Mouse (Mus musculus): ENCODE results near the gene Crot.

Gene Crot

GRCm38 (mm10) chr5:8999108-8999507 lies 2.0 kb upstream of the Crot start:
- intact Hi-C loops (cut with DNase I): loop anchor here (5.0 kb wide), 1 partner anchor 113 kb away; no protein-coding TSS in a partner anchor

GRCm38 (mm10) chr5:8997513-8997895 lies 380 bp upstream of the Crot start:
- intact Hi-C loops (cut with DNase I): loop anchor here (5.0 kb wide), 1 partner anchor 115 kb away; no protein-coding TSS in a partner anchor

- intact Hi-C loops (cut with DNase I): loop anchor here (5.0 kb wide), 1 partner anchor 116 kb away; no protein-coding TSS in a partner anchor
Measured at GRCm38 (mm10) chr5:8995966-8996685, 998 bp downstream of the Crot start.

- intact Hi-C loops (cut with DNase I): no loop called here
Measured at GRCm38 (mm10) chr5:8991626-8992025, 5.5 kb downstream of the Crot start.

GRCm38 (mm10) chr5:8990526-8990925 lies 6.6 kb downstream of the Crot start:
- intact Hi-C loops (cut with DNase I): no loop called here

GRCm38 (mm10) chr5:8987925-8988324 lies 9.2 kb downstream of the Crot start:
- intact Hi-C loops (cut with DNase I): no loop called here

GRCm38 (mm10) chr5:8985470-8985869 lies 11.7 kb downstream of the Crot start:
- intact Hi-C loops (cut with DNase I): no loop called here

- intact Hi-C loops (cut with DNase I): no loop called here
Measured at GRCm38 (mm10) chr5:8974721-8975120, 22.4 kb downstream of the Crot start.

GRCm38 (mm10) chr5:8972355-8972754 lies 24.8 kb downstream of the Crot start:
- intact Hi-C loops (cut with DNase I): no loop called here

- intact Hi-C loops (cut with DNase I): no loop called here
Measured at GRCm38 (mm10) chr5:8970694-8971093, 26.4 kb downstream of the Crot start.

GRCm38 (mm10) chr5:8964487-8964886 lies 32.6 kb downstream of the Crot start:
- intact Hi-C loops (cut with DNase I): no loop called here

GRCm38 (mm10) chr5:8960534-8960933 lies 36.6 kb downstream of the Crot start:
- intact Hi-C loops (cut with DNase I): no loop called here

GRCm38 (mm10) chr5:8955544-8955943 lies 41.6 kb downstream of the Crot start:
- intact Hi-C loops (cut with DNase I): no loop called here

- intact Hi-C loops (cut with DNase I): no loop called here
Measured at GRCm38 (mm10) chr5:8953660-8954059, 43.5 kb downstream of the Crot start.

- intact Hi-C loops (cut with DNase I): loop anchor here (10.0 kb wide), 1 partner anchor 97 kb away; no protein-coding TSS in a partner anchor
Measured at GRCm38 (mm10) chr5:8947423-8948110, 49.6 kb downstream of the Crot start.

GRCm38 (mm10) chr5:8943836-8944235 lies 53.3 kb downstream of the Crot start:
- intact Hi-C loops (cut with DNase I): loop anchor here (10.0 kb wide), 1 partner anchor 101 kb away; no protein-coding TSS in a partner anchor

- intact Hi-C loops (cut with DNase I): loop anchor here (10.0 kb wide), 1 partner anchor 104 kb away; no protein-coding TSS in a partner anchor
Measured at GRCm38 (mm10) chr5:8941266-8941665, 55.9 kb downstream of the Crot start.

- intact Hi-C loops (cut with DNase I): no loop called here
Measured at GRCm38 (mm10) chr5:8937965-8938364, 59.2 kb downstream of the Crot start.

GRCm38 (mm10) chr5:8928440-8928839 lies 68.7 kb downstream of the Crot start:
- intact Hi-C loops (cut with DNase I): no loop called here

- intact Hi-C loops (cut with DNase I): no loop called here
Measured at GRCm38 (mm10) chr5:8917069-8917468, 80.1 kb downstream of the Crot start.

- intact Hi-C loops (cut with DNase I): no loop called here
Measured at GRCm38 (mm10) chr5:8916400-8916799, 80.7 kb downstream of the Crot start.
